Mouse (Mus musculus): Measurements from ENCODE around the gene Mien1.

- TF ChIP-seq CTCF (IDR thresholded peaks at IDR 0.05; ENCODE audit: extremely low read depth, insufficient read depth, low read length) = no peak
- TF ChIP-seq POLR2A (IDR thresholded peaks at IDR 0.05; ENCODE audit: extremely low read depth, insufficient read depth, low read length) = no peak
Measured at GRCm38 (mm10) chr11:98470795-98471194, 32.0 kb upstream of the Mien1 start.
